Mouse (Mus musculus): ENCODE data around the gene 4833420G17Rik.

DNA sequence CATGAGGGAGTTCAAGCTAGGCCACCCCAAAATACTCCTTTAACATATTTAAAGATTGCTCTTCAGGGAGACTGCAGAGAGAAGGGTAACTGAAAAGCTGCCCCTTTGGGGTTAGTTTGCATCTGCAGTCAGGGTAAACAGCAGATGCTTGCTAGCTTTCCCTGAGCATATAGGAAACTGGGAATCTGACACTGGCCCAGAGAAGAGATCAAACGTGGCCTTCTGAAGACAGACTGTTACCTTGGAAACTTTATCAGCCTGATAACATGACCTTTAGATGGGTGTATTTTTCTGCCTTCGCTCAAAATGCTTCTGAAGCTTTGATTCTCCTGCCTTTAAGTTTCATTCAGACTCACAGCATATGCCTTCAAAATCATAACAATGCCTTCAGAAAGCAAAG is 49.5 kb upstream of the 4833420G17Rik start:
- TF ChIP-seq MAX (IDR thresholded peaks at IDR 0.05; ENCODE audit: low read length) (no peak), CTCF (conservative IDR thresholded peaks at IDR 0.05 in 1 of 2, IDR thresholded peaks at IDR 0.05 in 1 of 2; ENCODE audit: low read depth in 2 of 2, low read length in 2 of 2) (no peak), UBTF (IDR thresholded peaks at IDR 0.05; ENCODE audit: low read depth, low read length) (no peak), CHD1 (IDR thresholded peaks at IDR 0.05; ENCODE audit: low read depth, low read length) (no peak), MAZ (IDR thresholded peaks at IDR 0.05; ENCODE audit: low read depth, low read length) (no peak), KAT2A (IDR thresholded peaks at IDR 0.05; ENCODE audit: insufficient replicate concordance, low read length) (no peak), BHLHE40 (IDR thresholded peaks at IDR 0.05; ENCODE audit: low read depth, low read length) (no peak), POLR2A (IDR thresholded peaks at IDR 0.05; ENCODE audit: low read depth, low read length) (no peak), POLR2AphosphoS2 (IDR thresholded peaks at IDR 0.05; ENCODE audit: low read depth, low read length) (no peak), RAD21 (IDR thresholded peaks at IDR 0.05; ENCODE audit: low read depth, low read length) (no peak), SMC3 (IDR thresholded peaks at IDR 0.05; ENCODE audit: low read depth, low read length) (no peak)
